Mouse (Mus musculus) fat pad, adult 2 months (tissue): ENCODE measurements at regions not wholly inside any gene's neighbourhood (a gene's known extent, or its start where the extent isn't known, plus 50 kb on each side); places are given as distances from the start of the nearest gene placed in this dataset.

Experiments
- DNase-seq: peaks from one replicate; pipeline ENCODE4 v3.0.0-alpha.2; 2011; ENCODE audit warnings: low read depth, low spot score; ENCODE audit errors: extremely low read depth

- no peak for DNase-seq
Measured at GRCm38 (mm10) chr5:119462659-119463530, 207.6 kb upstream of the Tbx3 start.

- no peak for DNase-seq
Measured at GRCm38 (mm10) chr5:119464553-119464952, 205.9 kb upstream of the Tbx3 start.

DNA sequence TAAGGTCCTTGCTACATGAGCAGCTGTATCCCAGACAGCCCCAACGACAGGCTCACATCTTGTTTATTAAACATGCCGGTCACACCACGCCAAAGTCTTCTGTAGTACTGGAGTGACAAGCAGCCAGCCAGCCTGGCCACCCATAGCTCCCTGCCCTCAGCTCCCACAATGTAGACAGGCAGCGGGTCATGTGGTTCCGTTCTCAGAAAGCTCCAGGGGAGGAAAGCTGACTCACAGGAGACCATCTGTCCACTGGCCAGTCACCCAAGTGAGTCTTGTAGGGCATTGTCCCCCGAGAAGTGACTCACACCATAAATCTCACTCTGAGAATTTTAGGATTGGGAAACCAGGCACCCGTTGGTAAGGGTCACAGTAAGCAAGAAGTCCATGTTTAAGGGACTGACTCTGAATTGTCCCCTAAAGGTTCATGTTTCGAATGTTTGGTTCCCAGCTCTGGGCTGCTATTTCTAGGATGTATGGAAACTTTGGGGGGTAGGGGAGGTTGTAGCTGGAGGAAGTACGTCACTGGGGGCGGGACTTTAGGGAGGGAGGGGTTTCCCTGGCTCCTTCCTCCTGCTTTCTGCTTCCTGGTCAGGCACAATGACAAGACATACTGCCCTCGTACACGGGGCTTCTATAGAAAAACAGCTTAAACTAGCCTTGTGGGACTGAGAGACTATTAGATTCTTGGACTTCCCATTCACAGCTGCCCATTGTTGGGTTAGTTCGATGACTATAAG, 203.0 kb upstream of the Tbx3 start:
- DNase-seq: no peak

DNA sequence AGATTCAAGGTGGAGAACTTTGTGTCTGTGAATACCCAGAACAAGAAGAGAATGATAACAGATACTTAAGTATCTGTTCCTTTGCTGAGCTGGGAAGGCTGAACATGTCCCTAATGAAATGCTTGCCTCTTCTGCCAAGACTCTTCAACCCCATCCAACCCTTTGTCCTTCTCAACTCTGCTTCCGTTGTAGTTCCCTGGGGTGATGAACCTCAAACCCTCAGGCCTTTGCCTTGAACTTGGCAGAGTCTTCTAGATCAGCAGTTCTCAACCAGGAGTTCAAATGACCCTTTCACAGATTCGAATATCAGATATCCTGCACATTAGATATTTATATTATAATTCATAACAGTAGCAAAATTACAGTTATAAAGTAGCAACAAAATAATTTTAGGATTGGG, 192.5 kb upstream of the Tbx3 start:
- DNase-seq: no peak

DNA sequence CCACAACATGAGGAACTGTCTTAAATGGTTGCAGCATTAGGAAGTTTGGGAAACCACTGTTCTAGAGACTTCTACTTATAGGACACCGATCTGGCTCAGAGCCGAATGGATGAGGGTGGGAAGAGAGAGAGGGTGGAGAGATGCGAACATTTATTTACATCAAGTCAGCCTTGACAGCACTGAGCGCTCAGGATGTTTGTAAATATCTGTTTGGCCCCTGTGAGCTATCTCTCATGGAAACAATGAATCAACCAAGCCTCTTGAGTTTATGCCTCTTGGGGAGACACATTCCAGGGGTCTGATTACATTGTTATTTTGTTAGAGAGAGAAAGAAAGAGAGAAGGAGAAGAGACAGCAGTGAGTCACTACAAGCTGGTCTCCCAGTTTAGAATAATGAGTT, 192.1 kb upstream of the Tbx3 start:
- no peak for DNase-seq

DNA sequence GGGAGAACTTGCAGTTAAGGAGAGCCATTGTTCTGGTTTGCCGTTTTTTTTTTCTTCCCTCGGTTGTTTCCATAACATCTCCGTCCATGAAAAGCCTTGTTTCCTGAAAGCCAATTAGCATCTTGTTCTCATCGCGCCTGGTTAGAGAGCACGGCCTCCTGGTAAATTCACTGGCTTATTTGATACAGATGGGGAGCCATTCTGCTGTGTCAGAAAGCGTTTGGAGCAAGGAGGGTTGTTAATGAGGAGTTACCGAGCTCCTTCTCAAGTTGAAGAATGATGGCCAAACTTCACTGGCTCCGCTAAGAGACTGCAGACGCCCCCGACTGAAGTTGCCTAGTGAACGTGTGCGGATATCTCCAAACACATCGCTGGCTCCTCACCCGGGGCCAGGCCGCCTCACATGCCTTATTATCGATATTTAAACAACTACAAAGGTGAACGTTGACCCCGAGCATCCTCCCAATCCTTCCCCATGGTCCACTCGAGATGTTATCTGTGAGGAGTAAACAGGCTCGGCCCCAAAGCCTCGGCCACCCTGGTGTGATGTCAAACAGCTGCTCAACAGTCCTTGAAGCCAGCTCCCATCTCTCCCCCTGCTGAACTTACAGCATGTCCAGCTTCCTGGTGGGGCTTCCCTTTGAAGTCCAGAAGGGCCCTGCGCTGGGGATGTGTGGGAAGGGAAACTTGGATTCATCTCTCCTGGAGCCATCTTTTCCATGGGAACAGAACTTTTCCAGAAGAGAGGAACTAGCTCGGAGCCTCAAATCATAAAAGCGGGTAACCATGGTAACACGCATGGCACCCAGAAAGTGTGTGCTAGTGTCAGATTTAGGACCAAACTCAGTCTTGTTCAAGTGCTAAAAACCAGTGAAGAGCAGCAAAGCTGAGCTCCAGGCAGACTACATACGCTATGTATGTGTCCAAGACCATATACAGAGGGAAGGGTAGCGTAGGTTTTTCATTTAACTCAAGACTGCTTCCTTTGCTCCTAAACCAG, 190.0 kb upstream of the Tbx3 start:
- no peak for DNase-seq

GRCm38 (mm10) chr5:119483706-119484105, 186.8 kb upstream of the Tbx3 start:
- no peak for DNase-seq

GRCm38 (mm10) chr5:119486196-119486595, 184.3 kb upstream of the Tbx3 start:
- no peak for DNase-seq

DNA sequence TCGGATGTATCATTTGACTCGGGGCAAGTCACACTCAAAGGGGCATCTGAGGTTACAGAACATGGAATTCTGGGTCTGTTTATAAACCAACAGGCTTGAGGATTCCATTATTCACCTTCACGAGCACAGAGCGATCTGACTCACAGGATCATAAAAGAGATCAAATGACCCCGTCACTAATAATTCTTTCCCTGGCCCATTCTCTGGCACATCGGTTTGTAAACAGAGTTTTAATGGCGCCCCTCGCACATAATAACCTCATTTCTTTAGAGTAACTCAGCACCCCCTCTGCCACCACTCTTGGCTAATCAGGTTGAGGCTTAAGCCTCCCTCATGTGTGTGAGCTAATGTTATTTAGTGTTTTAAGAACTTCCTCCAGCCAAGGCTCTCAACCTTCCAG, 183.3 kb upstream of the Tbx3 start:
- no peak for DNase-seq

GRCm38 (mm10) chr5:119497501-119497900, 173.0 kb upstream of the Tbx3 start:
- DNase-seq: no peak

GRCm38 (mm10) chr5:119498431-119498830, 172.0 kb upstream of the Tbx3 start:
- DNase-seq: no peak

- no peak for DNase-seq
Measured at GRCm38 (mm10) chr5:119507709-119508108, 162.8 kb upstream of the Tbx3 start.

- DNase-seq: no peak
Measured at GRCm38 (mm10) chr5:119518506-119519252, 151.8 kb upstream of the Tbx3 start.

- DNase-seq: no peak
Measured at GRCm38 (mm10) chr5:119524171-119524570, 146.3 kb upstream of the Tbx3 start.

- DNase-seq: no peak
Measured at GRCm38 (mm10) chr5:119525960-119526359, 144.5 kb upstream of the Tbx3 start.

DNA sequence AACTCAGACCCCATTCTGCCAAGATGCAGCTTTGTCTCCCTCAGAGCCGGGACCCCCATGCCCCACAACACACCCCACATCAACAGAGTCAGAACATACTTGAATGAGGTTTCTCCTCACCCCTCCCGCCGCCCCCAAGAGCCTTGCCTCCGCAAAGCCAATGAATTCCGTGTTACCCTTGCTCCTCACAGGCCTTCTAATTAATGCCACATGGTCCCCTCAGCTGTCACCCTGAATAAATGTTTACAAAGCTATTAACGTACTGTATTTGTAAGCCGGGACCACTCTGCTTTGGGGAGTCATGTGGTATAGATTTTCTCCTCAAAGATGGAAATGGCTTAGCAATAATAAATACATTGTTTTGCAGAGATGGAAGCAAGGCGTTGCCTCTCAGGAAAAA, 140.5 kb upstream of the Tbx3 start:
- no peak for DNase-seq

DNA sequence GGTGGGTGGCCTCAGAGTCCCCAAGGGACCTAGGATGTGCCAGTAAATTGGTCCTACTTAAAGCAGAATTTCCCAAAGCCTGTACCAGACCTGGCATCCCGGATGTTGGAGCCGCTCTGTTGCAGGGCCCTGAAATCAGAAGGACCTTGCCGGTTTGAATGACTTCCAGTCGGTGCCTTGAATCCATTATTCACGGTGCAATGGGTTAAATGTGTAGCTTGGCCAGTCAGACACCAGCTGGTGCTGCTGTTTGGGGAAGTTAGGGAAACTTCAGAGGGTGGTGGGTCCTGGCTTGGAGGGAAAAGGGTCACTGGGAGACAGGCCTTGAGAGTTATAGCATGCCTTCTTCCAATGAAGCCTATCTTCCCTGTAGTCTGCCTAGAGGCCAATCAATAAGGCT, 135.5 kb upstream of the Tbx3 start:
- no peak for DNase-seq

DNA sequence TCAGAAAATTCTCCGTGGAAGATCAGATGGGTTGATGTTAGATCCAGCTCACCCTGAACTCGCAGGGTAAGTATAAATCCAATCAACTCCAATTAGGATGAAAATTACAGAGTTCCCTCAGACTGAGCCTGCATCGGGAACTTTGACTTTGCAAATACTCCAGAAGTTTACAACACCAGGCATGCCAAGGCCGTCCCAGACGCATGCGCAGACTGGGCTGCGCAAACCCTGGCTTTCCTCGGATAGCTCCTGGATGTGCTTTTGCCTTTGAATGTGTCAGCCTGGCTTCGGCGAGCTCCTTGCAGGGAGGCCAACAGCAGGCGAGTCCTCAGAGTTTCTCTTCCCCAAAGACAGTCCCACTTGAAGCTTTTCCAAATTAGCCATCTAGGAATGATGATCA, 127.6 kb upstream of the Tbx3 start:
- no peak for DNase-seq

DNA sequence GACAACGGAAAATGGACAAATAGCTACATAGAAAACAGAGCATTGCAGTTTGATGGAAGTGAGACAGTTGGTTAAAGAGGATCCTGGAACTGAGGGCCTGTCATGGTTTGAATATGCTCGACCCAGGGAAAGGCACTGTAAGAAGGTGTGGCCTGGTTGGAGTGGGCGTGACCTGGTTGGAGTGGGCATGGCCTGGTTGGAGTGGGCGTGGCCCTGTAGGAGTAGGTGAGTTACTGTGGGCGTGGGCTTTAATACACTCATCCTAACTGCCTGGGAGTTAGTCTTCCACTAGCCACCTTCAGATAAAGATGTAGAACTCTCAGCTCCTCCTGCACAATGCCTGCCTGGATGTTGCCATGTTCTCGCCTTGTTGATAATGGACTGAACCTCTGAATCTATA, 126.8 kb upstream of the Tbx3 start:
- DNase-seq: no peak

GRCm38 (mm10) chr5:119544681-119545080, 125.8 kb upstream of the Tbx3 start:
- no peak for DNase-seq
